Mouse (Mus musculus) T-helper 1 cell (primary cell): ENCODE measurements around the gene Gnptab.
"Not testable (repeated sequence)": the region's sequence is repeated elsewhere in the genome, so short reads cannot be mapped to it uniquely, and the experiment has no call there.

Source experiments
- in situ Hi-C: fragments of 300-600 bp; cut with MboI, MseI; formaldehyde crosslinking; loops from one replicate; pipeline ENCODE4 v1.15.1; 2025; ENCODE audit warnings: high pct_unique_total_duplicates

Gene Gnptab

DNA sequence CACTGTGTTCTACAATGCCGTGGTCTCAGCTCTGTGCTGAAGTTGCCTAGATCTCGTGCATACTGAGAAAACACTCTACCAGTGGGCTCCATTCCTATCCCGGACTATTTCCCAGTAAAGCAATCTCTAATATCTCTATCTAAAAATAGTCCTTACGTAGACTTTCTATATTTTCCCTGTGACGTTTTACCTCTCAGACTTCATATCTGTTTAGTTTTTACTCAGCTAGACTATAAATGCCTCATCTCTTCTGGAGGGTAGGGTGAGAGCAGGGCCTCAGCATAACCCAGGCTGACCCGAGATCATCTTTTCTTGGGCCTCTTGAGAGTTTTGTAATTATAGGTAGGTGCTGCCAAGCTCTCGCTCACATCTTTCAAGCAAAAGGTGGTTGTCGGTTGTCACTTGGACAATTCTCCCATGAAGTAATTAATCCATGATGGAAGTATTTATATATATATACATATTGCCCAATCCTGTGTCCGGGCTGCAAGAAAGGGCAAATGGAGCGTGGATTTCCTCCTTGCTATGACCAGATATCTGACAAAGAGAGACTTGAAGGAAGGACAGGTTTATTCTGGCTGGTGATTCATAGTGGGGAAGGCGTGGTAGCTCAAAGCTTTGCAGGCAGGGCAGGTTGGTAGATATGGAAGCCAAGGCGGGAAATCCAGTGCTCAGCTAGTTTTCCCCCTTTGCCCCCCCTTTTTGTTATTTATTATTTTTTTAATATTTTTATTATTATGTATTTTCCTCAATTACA lies 29.1 kb downstream of the Gnptab start:
- in situ Hi-C loops = no loop called here

DNA sequence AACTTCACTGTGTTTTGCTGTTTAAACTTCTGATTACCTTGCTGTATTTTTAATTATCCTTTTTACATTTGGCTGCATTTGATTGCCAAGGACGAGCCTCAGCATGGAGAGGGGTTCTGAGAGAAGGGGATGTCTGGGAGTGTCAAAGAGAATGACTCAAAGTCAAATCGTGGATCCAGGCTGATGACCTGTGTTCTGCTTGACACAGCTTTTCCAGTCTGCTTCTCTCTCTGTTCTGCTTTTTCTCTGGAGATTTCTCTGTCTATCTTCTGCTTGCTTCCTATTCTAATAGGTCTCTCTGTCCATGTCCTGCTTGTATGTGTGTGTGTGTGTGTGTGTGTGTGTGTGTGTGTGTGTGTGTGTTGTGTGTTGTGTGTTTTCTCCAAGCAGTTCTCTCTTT lies 30.8 kb downstream of the Gnptab start:
- in situ Hi-C loops = no loop called here

DNA sequence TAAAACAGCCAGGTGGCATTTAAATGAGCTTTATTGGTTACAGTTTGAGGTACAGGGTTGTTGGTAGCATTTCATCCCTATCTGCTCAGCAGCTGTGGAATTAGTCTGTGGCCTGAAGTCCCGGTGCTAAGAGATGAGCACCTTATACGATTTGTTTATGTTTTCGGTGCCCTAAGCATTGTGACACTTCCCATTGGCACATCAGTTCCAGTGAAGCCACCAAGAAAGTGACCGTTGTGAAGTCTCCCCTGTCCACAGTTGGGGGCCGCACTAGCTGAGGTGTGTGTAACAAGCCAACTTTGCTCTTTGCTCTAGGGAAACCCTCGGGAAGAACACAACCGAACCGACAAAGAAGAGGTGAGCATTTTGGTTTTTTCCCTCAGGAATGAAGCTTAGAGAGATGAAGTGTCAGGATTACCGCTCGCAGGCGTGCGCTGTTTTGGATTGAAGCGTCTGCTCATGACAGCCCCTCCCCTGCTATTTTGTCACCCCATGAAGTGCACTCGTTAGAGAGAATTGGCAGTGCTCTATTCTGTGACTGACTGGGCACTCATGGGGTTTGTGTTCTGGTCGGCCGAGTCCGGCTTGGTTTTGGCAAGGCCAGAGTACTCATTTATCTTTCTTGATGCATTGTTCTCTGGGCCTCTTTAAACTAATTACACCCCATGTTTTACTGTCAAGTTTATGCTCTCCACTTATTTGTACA lies 33.5 kb downstream of the Gnptab start:
- in situ Hi-C loops = no loop called here

DNA sequence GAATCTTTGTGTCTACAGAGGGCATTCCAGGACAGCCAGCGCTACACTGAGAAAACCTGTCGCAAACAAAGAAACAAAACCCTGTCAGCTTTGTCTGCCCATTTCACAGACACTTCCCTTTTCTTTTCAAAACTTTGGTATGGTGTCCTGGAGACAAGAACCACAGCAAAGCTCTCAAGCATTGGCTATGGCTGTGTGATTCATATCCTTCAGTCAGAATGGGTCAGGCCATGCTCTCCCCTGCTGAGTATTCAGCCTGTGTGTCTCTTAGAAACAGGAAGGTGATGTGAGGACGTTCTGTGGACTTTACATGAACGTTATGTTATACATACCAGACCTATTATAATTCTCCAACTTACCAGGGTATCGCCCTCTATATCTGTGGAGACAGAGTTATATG lies 38.8 kb downstream of the Gnptab start:
- in situ Hi-C loops = no loop called here

DNA sequence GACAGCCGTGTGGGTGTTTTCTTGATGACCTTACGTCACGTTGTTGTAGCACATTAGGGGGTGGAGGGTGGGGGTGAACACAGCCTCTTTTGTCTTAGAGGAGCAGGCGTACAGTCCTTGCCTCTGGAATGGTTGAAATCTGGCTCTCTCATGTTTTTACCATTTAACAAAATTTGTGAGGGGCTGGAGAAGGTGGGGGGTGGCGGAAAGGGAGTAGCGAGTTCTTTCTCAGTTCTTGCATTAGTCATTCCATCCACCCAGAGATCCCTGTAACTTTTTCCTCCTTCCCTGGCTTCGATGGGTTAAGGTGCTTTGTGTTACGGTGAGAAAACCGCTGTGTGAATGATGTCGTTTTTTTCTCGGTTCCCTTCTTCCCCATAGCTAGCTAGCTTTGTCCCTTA lies 41.2 kb downstream of the Gnptab start:
- in situ Hi-C loops = loop anchor here (10.0 kb wide), 1 partner anchor 85 kb away; the partner anchor contains the start of gene Chpt1

DNA sequence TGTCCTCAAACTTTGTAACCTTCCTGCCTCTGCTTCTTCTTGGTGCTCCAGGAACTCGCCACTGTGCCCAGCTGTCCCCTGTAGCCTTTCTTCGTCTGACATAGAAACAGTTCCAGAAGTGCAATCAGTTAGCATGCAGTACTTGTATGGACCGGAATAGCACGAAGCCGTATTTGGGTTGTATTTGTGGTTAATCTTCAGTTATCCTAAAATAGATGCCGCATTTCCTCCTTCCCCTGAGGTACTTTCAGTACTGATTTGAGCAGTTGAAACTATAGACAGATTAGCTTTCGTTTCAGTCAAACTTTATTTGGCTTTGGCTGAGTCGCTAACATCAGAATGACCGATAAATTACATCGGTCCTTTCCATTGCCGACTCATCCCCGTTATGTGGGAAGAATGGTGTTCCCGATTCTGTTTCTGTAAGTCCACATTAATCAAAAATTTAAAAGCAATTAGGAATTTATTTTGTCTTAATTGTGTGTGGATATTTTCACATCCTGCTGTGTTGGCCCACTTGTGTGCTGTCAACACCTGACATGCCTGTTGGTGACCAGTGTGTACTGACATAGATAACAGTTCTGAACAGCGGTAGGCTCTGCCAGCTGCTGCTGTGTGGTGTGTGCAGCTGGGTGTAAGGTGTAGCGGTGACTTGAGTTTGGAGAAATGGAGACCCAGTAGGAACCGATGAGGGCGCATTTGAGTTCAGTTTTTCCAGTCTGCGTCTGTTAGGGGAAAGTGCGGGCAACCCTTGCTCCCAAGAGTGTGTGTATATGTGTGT lies 41.9 kb downstream of the Gnptab start:
- in situ Hi-C loops = loop anchor here (10.0 kb wide), 1 partner anchor 84 kb away; the partner anchor contains the start of gene Chpt1

DNA sequence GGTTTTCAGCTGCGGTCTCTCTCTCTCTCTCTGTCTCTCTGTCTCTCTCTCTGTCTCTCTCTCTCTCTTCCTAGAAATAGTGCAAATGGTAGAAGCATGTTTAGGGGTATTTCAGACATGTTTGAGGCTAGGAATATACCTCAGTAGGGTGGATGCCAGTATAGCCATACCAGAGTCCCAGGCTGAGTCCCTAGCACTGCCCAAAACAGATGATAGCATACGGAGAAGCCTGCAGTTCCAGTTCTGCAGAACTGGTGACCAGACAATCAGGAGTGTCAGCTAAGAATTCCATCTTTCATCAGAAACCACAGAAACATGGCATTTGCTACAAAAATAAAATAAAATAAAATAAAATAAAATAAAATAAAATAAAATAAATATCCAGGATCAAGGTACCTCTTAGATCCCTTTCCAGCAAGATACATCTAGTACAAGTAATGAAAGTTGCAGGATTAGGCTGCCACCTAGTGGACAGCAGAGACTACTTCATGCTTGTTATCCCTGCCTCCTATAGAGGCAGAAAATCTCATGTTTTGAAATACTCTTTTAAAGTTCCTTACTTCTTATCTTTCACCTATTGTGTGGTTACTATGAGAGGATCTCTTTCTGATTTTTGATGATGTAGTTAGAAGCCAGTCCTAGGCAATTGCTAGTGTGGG lies 47.4 kb downstream of the Gnptab start:
- in situ Hi-C loops = loop anchor here (5.0 to 10.0 kb wide), 3 partner anchors 49 to 291 kb away; partner anchors contain the start of genes Chpt1, Dram1 and Gnptab

DNA sequence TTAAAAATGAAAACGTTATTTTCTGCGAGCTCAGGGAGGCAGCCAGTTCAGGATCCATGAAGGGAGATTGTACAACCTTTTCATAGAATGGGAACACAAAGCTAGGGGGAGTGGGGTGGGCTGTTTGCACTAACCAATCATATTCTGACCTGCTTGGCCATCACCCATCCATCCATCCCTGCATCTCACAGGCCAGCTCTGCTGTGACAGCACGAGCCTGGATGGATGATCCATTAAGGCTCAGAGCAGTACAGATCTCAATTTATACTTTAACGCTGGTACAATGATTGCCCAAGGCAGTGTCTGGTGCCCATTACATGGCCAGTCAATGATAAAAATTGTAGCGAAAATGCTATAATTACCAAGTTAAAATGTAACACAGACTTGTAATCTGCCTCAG lies 48.0 kb downstream of the Gnptab start:
- in situ Hi-C loops = loop anchor here (5.0 to 10.0 kb wide), 3 partner anchors 50 to 290 kb away; partner anchors contain the start of genes Chpt1, Dram1 and Gnptab

DNA sequence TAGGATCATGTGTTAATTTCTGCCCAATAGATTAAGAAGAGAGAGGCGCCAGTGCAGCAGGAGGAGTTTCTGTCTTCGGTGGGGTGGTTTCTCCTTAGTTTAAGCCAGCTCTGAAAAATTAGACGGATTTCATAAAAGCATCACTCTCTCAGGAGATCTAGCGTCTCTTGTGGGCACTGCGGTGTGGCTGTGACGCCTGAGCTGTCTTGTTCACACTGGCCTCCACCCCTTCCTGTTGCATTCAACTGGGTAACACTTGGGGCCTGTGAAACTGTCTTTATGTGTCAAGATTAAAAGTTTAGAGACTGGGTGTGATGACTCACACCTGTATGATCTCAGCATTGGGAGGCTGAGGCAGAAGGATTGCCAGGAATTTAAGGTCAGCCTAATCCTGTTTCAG lies 49.1 kb downstream of the Gnptab start:
- in situ Hi-C loops = loop anchor here (5.0 to 10.0 kb wide), 3 partner anchors 51 to 289 kb away; partner anchors contain the start of genes Chpt1, Dram1 and Gnptab

DNA sequence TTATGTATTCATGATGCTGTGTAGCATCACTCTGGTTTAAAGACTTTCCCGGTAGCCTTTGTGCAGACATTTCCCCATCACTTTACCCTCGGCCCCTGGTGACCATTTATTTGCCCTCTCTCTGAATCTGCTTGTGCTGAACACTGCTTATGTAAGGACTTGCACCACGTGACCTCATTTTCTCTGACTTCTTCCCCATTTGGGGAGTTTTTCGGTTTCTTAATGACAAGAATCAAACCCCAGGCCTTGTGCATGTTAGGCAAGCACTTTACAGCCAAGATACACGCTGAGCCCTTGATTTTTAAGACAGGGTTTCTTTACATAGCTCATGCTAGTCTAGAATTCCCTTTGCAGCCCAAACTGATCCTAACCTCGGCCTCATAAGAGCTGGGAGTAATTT lies 62.3 kb downstream of the Gnptab start:
- in situ Hi-C loops = no loop called here

DNA sequence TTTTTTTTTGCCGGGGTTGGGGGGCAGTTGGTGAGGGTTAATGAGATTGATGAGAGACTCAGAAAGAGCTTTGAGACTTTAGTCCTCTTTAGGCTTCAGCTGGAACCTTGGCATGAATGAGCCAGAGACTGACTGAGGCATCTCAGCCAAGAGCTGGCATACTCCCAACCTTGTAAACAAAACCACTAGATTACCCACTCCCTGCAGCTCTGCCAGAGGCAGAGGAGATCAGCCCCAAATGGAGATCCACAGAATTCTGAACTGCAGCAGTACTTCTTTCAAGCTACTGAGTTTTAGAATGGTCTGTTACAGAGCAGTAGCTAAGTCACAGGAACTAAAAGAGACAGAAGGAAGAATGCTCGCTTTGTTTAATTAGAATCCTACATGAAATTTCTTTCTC lies 72.3 kb downstream of the Gnptab start:
- in situ Hi-C loops = no loop called here

DNA sequence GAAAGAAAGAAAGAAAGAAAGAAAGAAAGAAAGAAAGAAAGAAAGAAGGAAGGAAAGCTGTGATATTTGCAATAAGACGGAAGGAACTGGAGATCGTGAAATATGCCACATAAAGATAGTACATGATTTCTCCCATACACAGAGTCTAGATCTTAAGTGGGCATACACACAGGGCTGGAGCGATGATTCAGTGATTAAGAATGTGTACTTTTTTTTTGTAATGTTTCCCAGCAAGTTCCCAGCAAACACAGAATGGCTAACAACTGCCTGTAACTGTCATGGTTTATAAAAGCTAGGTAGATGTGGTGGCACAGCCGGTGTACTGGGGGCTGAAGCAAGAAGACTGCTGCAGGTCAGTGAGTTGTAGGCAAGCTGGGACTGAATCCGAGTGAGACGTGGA lies 73.1 kb downstream of the Gnptab start:
- in situ Hi-C loops = no loop called here

DNA sequence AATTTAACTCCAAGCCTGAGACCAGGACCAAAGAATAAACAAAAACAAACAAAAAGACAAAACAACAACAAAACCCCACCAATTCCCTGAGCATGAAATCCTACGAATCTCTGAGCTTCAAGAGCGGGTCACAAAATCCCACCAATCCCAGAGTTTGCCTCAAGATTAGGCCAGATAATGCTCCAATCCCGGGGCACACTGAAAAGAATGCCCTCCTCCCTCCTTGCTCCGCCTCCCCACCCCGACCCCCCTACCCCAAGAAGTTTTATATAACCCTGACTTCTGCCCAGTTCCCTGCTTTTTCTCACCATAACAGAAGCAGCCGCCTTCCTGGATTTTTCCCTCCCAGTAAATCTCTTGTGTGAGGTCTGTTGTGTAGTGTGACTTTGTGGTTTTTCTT lies 78.9 kb downstream of the Gnptab start:
- in situ Hi-C loops = no loop called here

DNA sequence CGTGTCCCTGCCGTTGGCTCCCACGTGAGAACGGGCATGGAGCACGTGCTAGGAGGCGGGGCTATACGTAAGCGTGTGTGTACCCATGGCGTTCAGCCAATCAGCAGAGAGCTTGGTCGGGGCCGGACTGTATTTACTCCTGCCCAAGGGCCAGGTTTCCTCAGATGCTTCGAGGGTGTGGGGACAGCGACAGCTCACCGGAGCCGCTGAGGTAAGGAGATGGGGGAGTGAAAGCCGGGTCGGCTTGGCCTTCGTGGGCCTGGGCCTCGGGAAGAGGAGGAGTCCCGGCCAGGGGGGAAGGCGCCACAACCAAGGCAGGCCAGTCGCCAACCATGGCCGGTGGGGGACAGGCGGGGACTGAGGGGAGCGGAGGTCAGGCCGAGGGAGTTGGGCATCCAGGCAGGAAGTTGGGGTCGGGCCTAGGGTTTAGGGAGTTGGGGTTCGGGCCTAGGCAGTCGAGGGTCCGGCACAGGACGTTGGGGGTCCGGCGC lies 80.6 kb downstream of the Gnptab start, which contains the start of gene Sycp3:
TSS of gene Sycp3 (plus strand) at position 68 of the 491 bp plus-strand sequence.
- in situ Hi-C loops = no loop called here

DNA sequence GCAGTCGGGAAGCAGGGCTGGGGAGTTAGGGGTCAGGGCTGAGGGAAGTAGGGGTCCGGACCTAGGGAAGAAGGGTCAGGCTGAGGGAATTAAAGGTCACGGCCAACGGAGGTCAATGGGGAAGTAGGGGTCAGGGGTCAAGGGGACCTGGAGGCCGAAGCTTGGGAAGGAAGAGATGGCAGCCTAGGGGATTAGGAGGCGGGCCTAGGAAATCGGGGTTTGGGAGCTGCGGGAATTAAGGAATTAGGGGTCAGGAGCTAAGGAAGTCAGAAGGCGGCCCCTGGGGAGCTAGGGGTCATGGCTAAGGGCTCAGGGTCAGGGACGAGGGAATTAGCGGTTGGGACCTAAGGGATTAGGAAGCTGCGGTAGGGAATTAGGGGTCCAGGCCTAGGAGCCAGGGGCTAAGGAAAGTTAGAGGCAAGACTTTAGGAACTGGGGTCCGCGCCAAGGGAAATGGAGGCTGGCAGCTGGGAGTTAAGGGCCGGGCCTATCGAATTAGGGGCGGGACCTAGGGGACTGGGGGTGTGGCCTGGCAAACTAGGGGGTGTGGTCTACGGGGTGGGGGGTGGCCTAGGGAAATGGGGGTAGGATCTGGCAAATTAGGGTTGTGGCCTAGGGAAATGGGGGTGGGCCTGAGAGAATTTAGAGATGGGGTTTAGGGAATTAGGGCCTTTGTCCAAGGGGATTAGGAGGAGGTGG lies 81.3 kb downstream of the Gnptab start:
- in situ Hi-C loops = no loop called here

DNA sequence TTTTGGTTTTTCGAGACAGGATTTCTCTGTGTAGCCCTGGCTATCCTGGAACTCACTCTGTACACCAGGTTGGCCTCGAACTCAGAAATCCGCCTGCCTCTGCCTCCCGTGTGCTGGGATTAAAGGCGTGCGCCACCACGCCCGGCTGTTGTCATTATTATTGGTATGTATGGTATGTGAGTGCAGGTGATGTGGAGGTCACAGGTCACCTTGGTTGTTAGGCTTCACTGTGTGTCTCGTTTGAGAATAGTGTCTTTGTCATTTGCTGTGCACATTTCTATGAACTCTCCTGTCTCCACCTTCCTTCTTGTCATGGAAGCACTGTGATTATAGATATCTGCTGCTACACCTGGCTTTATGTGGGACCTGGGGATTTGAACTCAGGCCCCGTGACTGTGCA lies 103.9 kb downstream of the Gnptab start:
- in situ Hi-C loops = not testable (repeated sequence)

DNA sequence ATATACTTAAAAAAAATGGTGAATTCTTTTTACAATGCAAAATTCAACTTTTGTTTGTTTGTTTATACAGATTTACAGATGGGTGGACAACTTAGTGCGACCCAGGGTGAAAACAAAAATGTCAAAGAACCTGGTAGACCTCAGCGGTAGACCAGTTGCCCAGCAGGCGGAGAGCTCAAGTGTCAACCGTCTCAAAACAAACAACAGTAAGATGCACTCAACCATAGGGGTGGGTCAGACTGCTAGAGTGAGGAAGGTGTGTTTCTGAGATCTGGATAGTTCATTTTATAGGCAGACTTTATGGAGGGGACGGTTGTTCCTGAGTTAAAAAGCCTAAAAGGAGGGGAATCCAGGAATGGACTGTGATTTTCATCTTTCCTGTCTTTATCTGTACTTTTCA lies 109.7 kb downstream of the Gnptab start:
- in situ Hi-C loops = no loop called here

DNA sequence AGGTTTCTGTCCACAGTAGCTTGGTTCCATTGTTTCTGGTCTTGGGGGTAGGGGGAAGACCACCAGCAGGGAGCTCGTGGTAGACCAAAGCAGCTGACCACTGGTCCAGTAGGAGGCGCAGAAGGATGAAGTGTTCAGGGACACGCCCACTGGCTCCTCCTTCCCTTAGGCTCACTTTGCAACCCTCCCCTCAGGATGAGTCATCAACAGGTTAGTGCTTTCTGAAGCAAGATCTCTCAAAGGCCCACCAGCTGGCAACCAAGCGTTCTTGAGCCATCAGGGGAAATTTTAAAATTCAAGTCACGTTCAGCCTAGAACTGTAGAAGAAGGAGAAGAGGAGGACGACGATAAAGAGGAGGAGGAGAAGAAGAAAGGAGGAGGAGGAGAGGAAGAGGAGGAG lies 112.7 kb downstream of the Gnptab start:
- in situ Hi-C loops = no loop called here

DNA sequence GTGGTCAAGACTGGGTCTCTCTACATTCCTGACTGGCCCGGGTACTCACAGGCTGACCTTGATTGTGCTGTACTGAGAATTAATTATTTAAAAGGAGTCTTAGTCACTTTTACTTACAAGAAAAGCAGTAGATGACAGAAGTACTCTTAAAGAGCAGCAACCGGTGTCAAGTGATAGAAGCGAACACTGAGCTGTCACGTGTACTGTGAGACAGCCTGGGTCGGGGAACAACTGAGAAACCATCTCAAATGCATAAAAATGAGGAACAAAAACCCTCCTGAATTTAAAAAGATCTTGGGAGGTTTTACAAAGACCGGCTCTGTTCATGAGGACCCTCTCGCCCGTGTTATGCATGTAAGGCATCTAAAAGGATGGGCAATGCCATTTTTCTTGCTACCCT lies 113.7 kb downstream of the Gnptab start:
- in situ Hi-C loops = no loop called here

DNA sequence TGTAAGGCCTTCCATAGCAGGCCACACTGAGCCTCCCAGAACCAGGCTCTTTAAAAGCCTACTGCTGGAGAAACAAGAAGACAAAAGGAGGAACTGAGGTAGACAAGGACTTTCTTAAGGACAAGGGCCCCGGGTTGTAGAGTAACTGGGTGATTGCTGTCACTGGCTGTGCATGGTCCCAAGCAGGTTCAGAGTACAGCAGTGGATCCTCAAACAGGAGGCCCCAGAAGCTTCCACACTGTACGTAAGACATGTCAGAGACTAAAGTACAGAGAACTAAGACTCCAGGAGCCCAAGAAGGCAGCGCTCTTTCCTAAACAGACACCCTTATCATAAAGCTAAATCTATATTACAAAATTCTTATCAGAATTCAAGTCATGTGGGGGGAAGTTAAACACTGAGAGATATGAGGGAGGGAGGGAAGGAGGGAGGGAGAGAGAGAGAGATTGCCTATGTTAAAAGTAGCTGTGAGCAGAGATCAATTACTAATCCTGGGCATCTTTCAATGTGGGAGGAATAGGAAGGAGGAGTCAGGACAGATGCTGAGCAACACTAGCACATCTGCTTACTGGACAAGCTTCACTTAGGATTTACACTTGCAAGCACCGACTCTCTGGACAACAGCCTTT lies 116.1 kb downstream of the Gnptab start:
- in situ Hi-C loops = no loop called here
